Mouse (Mus musculus): ENCODE measurements at regions not wholly inside any gene's neighbourhood (a gene's known extent, or its start where the extent isn't known, plus 50 kb on each side); places are given as distances from the start of the nearest gene placed in this dataset.

- TF ChIP-seq EP300 (IDR thresholded peaks at IDR 0.05; ENCODE audit: low read depth) (no peak), CTCF (IDR thresholded peaks at IDR 0.05; ENCODE audit: low read depth) (no peak)
- H3K4me3 ChIP-seq (ENCODE audit: insufficient read depth in 1 of 2, low read depth in 2 of 2, low read length in 2 of 2) = no peak overlapping the region
- H3K27ac ChIP-seq = no peak overlapping the region
- no peaks in the 10 kb centered on the region for H3K27me3 ChIP-seq (ENCODE audit: control insufficient read depth, insufficient read depth, low read length)
- peaks cover 0 to 16% of the 10 kb centered on the region in 2 experiments; a peak in 2 of 4 replicates for H3K4me1 ChIP-seq (replicated peaks; ENCODE audit: control insufficient read depth in 2 of 2, insufficient read depth in 2 of 2, low read length in 1 of 2)
- no peaks in the 10 kb centered on the region for H3K36me3 ChIP-seq (replicated peaks; ENCODE audit: control insufficient read depth, insufficient read depth, low read depth)
- 44% methylated on average over 10 of the region's 10 CpGs for WGBS (ENCODE audit: insufficient replicate concordance)
- H3K9me3 ChIP-seq (ENCODE audit: control insufficient read depth, low read length) = no peaks in the 10 kb centered on the region
- no peak for DNase-seq (ENCODE audit: low read depth in 3 of 3, low spot score in 3 of 3)
- ATAC-seq (ENCODE audit: insufficient read depth) = no peak
- H3K9ac ChIP-seq (replicated peaks) = no peak overlapping the region
- no peak overlapping the region for H3K4me2 ChIP-seq (ENCODE audit: low read depth)
Observed at GRCm38 (mm10) chr19:53440327-53441055, 50.1 kb upstream of the Smndc1 start.

Measured in liver, embryonic 14.5 days (tissue).